Mouse (Mus musculus): ENCODE results near the gene Akr1b8. TPM values are rescaled to one million over a fixed set of nuclear protein-coding genes. Genes with fewer than 3 reads are reported as not detected.
"Not testable (repeated sequence)": the region's sequence is repeated elsewhere in the genome, so short reads cannot be mapped to it uniquely, and the experiment has no call there.

The Akr1b8 gene
- polyA plus RNA-seq, 1 experiment from 2014 or later = 11.1 TPM

- no peaks in the 10 kb centered on the region for H3K27me3 ChIP-seq (ENCODE audit: control insufficient read depth, insufficient read depth, low read length)
- H3K9ac ChIP-seq (ENCODE audit: low read length) = no peak overlapping the region
- H3K4me2 ChIP-seq (ENCODE audit: low read depth, severe bottlenecking) = peak overlapping the region; percentile 92; the same call in 1 of the 2 replicates
- no peak for DNase-seq (ENCODE audit: low spot score)
- 77% methylated on average over 5 of the region's 5 CpGs for WGBS
- H3K4me1 ChIP-seq (ENCODE audit: control insufficient read depth, insufficient read depth, low read length) = peaks cover 2% of the 10 kb centered on the region; the same call in 1 of the 2 replicates
- H3K27ac ChIP-seq (replicated peaks; ENCODE audit: low read depth, low read length) = no peak overlapping the region
- ATAC-seq (ENCODE audit: insufficient number of reproducible peaks, low FRiP score, low TSS enrichment, low read depth) = no peak
- no peaks in the 10 kb centered on the region for H3K9me3 ChIP-seq (ENCODE audit: control insufficient read depth, low read length)
- no peaks in the 10 kb centered on the region for H3K36me3 ChIP-seq (ENCODE audit: control insufficient read depth, insufficient read depth, low read length)
- no peak overlapping the region for H3K4me3 ChIP-seq (ENCODE audit: low read depth, low read length)
Measured at GRCm38 (mm10) chr6:34318172-34318571, 35.7 kb upstream of the Akr1b8 start.

GRCm38 (mm10) chr6:34318636-34319035, 35.3 kb upstream of the Akr1b8 start:
- H3K4me3 ChIP-seq (ENCODE audit: low read depth, low read length) = no peak overlapping the region
- H3K9me3 ChIP-seq (ENCODE audit: control insufficient read depth, low read length) = no peaks in the 10 kb centered on the region
- no peak overlapping the region for H3K9ac ChIP-seq (ENCODE audit: low read length)
- H3K36me3 ChIP-seq (ENCODE audit: control insufficient read depth, insufficient read depth, low read length) = no peaks in the 10 kb centered on the region
- 70% methylated on average over 6 of the region's 6 CpGs for WGBS
- no peak for ATAC-seq (ENCODE audit: insufficient number of reproducible peaks, low FRiP score, low TSS enrichment, low read depth)
- peaks cover 2% of the 10 kb centered on the region; the same call in 1 of the 2 replicates for H3K4me1 ChIP-seq (ENCODE audit: control insufficient read depth, insufficient read depth, low read length)
- DNase-seq (ENCODE audit: low spot score) = no peak
- H3K27ac ChIP-seq (replicated peaks; ENCODE audit: low read depth, low read length) = no peak overlapping the region
- no peaks in the 10 kb centered on the region for H3K27me3 ChIP-seq (ENCODE audit: control insufficient read depth, insufficient read depth, low read length)
- H3K4me2 ChIP-seq (ENCODE audit: low read depth, severe bottlenecking) = no peak overlapping the region

DNA sequence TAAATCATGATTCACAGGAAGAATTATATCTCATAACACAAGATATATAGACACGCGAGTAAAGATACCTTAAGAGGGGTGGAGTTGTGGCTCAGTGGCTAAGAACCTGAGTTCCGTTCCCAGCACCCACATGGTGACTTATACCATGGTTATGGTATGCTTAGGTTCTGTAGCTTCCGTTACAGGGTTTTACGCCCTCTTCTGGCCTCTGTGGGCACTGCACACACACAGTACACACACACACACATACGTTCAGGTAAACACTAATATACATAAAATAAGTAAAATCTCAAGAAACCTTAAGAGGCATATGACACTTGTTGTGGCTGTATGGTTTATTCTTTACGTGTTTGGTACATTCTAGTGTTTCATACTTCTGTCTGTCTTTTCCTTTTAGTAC, 31.8 kb upstream of the Akr1b8 start:
- DNase-seq (ENCODE audit: low spot score) = no peak
- H3K9me3 ChIP-seq (ENCODE audit: control insufficient read depth, low read length) = no peaks in the 10 kb centered on the region
- 95% methylated on average over 7 of the region's 7 CpGs for WGBS
- H3K27ac ChIP-seq (replicated peaks; ENCODE audit: low read depth, low read length) = no peak overlapping the region
- no peak overlapping the region for H3K4me3 ChIP-seq (ENCODE audit: low read depth, low read length)
- H3K36me3 ChIP-seq (ENCODE audit: control insufficient read depth, insufficient read depth, low read length) = no peaks in the 10 kb centered on the region
- H3K4me1 ChIP-seq (ENCODE audit: control insufficient read depth, insufficient read depth, low read length) = 0 out of 2 replicates have a peak, but pooled peaks cover 2% of the 10 kb centered on the region
- H3K4me2 ChIP-seq (ENCODE audit: low read depth, severe bottlenecking) = no peak overlapping the region
- H3K27me3 ChIP-seq (ENCODE audit: control insufficient read depth, insufficient read depth, low read length) = no peaks in the 10 kb centered on the region
- no peak overlapping the region for H3K9ac ChIP-seq (ENCODE audit: low read length)
- no peak for ATAC-seq (ENCODE audit: insufficient number of reproducible peaks, low FRiP score, low TSS enrichment, low read depth)

DNA sequence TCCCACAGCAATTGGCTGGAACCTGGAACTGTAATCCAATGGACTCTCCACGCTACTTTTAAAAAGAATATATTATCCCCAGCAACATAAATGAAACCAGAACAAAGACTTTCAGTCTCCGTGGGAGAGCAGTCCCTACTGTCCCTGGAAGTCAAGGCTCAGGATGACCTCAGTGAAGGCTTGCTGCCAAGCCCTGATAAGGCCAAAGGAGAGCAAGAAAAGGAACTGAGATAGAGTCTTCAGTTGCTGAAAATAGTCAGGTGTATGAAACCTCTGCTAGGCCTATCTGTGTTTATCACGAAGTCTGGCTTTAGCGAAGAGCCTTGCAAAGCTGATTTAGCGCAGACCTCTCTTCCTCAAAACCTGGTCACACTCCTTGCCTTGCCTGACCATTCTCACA, 22.5 kb upstream of the Akr1b8 start:
- no peak overlapping the region for H3K9ac ChIP-seq (ENCODE audit: low read length)
- no peaks in the 10 kb centered on the region for H3K9me3 ChIP-seq (ENCODE audit: control insufficient read depth, low read length)
- WGBS = 93% methylated on average over 5 of the region's 5 CpGs
- no peaks in the 10 kb centered on the region for H3K36me3 ChIP-seq (ENCODE audit: control insufficient read depth, insufficient read depth, low read length)
- ATAC-seq (ENCODE audit: insufficient number of reproducible peaks, low FRiP score, low TSS enrichment, low read depth) = no peak
- H3K27ac ChIP-seq (replicated peaks; ENCODE audit: low read depth, low read length) = no peak overlapping the region
- no peak overlapping the region for H3K4me3 ChIP-seq (ENCODE audit: low read depth, low read length)
- H3K4me1 ChIP-seq (ENCODE audit: control insufficient read depth, insufficient read depth, low read length) = no peaks in the 10 kb centered on the region
- DNase-seq (ENCODE audit: low spot score) = no peak
- no peaks in the 10 kb centered on the region for H3K27me3 ChIP-seq (ENCODE audit: control insufficient read depth, insufficient read depth, low read length)
- no peak overlapping the region for H3K4me2 ChIP-seq (ENCODE audit: low read depth, severe bottlenecking)

- not testable (repeated sequence) for H3K4me1 ChIP-seq (ENCODE audit: control insufficient read depth, insufficient read depth, low read length); H3K27me3 ChIP-seq (ENCODE audit: control insufficient read depth, insufficient read depth, low read length); ATAC-seq (ENCODE audit: insufficient number of reproducible peaks, low FRiP score, low TSS enrichment, low read depth); H3K27ac ChIP-seq (replicated peaks; ENCODE audit: low read depth, low read length); H3K9me3 ChIP-seq (ENCODE audit: control insufficient read depth, low read length); DNase-seq (ENCODE audit: low spot score); H3K36me3 ChIP-seq (ENCODE audit: control insufficient read depth, insufficient read depth, low read length); H3K4me2 ChIP-seq (ENCODE audit: low read depth, severe bottlenecking); H3K9ac ChIP-seq (ENCODE audit: low read length); H3K4me3 ChIP-seq (ENCODE audit: low read depth, low read length)
- WGBS = 84% methylated on average over 12 of the region's 12 CpGs
Measured at GRCm38 (mm10) chr6:34331804-34332203, 22.1 kb upstream of the Akr1b8 start.

- H3K27ac ChIP-seq (replicated peaks; ENCODE audit: low read depth, low read length) = no peak overlapping the region
- H3K36me3 ChIP-seq (ENCODE audit: control insufficient read depth, insufficient read depth, low read length) = no peaks in the 10 kb centered on the region
- no peak for DNase-seq (ENCODE audit: low spot score)
- ATAC-seq (ENCODE audit: insufficient number of reproducible peaks, low FRiP score, low TSS enrichment, low read depth) = no peak
- no peaks in the 10 kb centered on the region for H3K9me3 ChIP-seq (ENCODE audit: control insufficient read depth, low read length)
- no peaks in the 10 kb centered on the region for H3K4me1 ChIP-seq (ENCODE audit: control insufficient read depth, insufficient read depth, low read length)
- H3K27me3 ChIP-seq (ENCODE audit: control insufficient read depth, insufficient read depth, low read length) = no peaks in the 10 kb centered on the region
- H3K4me2 ChIP-seq (ENCODE audit: low read depth, severe bottlenecking) = no peak overlapping the region
- no peak overlapping the region for H3K4me3 ChIP-seq (ENCODE audit: low read depth, low read length)
- H3K9ac ChIP-seq (ENCODE audit: low read length) = no peak overlapping the region
- WGBS = 94% methylated on average over 5 of the region's 5 CpGs
Measured at GRCm38 (mm10) chr6:34334673-34335072, 19.2 kb upstream of the Akr1b8 start.

DNA sequence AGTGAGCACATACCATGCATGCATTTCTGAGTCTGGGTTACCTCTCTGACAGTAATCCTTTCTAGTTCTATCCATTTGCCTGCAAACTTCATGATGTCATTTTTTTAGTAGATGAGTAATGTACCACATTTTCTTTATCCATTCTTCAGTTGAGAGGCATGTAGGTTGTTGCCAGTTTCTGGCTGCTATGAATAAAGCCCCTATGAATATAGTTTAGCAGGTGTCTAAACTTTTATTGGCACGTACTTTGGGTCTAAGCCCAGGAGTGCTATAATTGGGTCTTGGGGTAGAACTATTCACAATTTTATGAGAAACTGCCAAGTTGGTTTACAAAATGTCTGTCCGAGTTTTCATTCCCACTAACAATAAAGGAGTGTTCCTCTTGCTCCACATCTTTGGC, 16.1 kb upstream of the Akr1b8 start:
- DNase-seq (ENCODE audit: low spot score) (no peak), ATAC-seq (ENCODE audit: insufficient number of reproducible peaks, low FRiP score, low TSS enrichment, low read depth) (no peak)
- Histone ChIP-seq H3K9me3 (ENCODE audit: control insufficient read depth, low read length) (no peaks in the 10 kb centered on the region), H3K4me2 (ENCODE audit: low read depth, severe bottlenecking) (no peak overlapping the region), H3K4me1 (ENCODE audit: control insufficient read depth, insufficient read depth, low read length) (no peaks in the 10 kb centered on the region), H3K27me3 (ENCODE audit: control insufficient read depth, insufficient read depth, low read length) (no peaks in the 10 kb centered on the region), H3K4me3 (ENCODE audit: low read depth, low read length) (no peak overlapping the region), H3K36me3 (ENCODE audit: control insufficient read depth, insufficient read depth, low read length) (no peaks in the 10 kb centered on the region), H3K27ac (replicated peaks; ENCODE audit: low read depth, low read length) (no peak overlapping the region), H3K9ac (ENCODE audit: low read length) (no peak overlapping the region)
- WGBS = 87% methylated on average over 2 of the region's 2 CpGs

DNA sequence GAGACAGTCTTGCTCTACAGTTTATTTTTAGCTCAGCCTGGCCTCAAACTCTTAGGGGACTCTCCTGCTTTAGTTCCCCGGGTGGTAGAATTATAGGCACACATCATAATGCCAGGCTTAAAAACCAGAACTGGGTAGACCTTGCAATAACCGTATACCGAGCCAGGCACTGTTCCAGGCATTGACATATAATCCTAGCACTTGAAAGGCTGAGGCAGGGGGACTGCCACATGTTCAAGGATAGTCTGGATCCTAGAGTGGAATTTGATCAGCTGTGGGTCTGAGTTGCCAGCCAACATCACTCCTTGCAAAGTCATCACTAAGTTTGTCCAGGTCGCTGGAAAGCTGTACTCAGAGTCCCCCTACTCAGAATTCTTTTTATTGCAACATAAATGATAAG, 11.9 kb upstream of the Akr1b8 start:
- no peaks in the 10 kb centered on the region for H3K27me3 ChIP-seq (ENCODE audit: control insufficient read depth, insufficient read depth, low read length)
- H3K9ac ChIP-seq (ENCODE audit: low read length) = no peak overlapping the region
- WGBS = 83% methylated on average over 4 of the region's 4 CpGs
- H3K36me3 ChIP-seq (ENCODE audit: control insufficient read depth, insufficient read depth, low read length) = no peaks in the 10 kb centered on the region
- H3K4me2 ChIP-seq (ENCODE audit: low read depth, severe bottlenecking) = no peak overlapping the region
- no peak overlapping the region for H3K27ac ChIP-seq (replicated peaks; ENCODE audit: low read depth, low read length)
- no peak for DNase-seq (ENCODE audit: low spot score)
- H3K9me3 ChIP-seq (ENCODE audit: control insufficient read depth, low read length) = no peaks in the 10 kb centered on the region
- no peak for ATAC-seq (ENCODE audit: insufficient number of reproducible peaks, low FRiP score, low TSS enrichment, low read depth)
- no peak overlapping the region for H3K4me3 ChIP-seq (ENCODE audit: low read depth, low read length)
- H3K4me1 ChIP-seq (ENCODE audit: control insufficient read depth, insufficient read depth, low read length) = no peaks in the 10 kb centered on the region

DNA sequence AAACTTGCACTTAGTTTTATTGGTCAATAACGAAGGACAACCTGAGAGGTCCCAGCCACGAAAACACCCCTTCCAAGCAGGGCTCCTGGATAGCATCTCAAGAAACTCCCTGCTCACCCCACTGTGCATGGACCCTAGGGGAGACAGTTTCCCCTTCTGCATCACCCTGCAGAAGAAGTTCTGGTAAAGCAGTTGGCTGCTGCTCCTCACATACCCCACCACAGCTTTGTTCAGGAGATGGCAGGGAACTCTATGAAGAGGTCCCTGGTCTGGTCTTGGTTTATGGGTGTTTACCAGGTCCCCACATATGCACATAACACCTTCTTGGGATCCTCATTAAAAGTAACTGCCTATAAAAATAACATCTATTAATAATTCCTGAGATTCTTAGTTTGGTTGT, 11.4 kb upstream of the Akr1b8 start:
- ATAC-seq (ENCODE audit: insufficient number of reproducible peaks, low FRiP score, low TSS enrichment, low read depth) (no peak), DNase-seq (ENCODE audit: low spot score) (no peak)
- H3K9me3 ChIP-seq (ENCODE audit: control insufficient read depth, low read length) = no peaks in the 10 kb centered on the region
- H3K4me1 ChIP-seq (ENCODE audit: control insufficient read depth, insufficient read depth, low read length) = no peaks in the 10 kb centered on the region
- H3K27ac ChIP-seq (replicated peaks; ENCODE audit: low read depth, low read length) = no peak overlapping the region
- H3K36me3 ChIP-seq (ENCODE audit: control insufficient read depth, insufficient read depth, low read length) = no peaks in the 10 kb centered on the region
- WGBS = 75% methylated on average over 2 of the region's 2 CpGs
- no peaks in the 10 kb centered on the region for H3K27me3 ChIP-seq (ENCODE audit: control insufficient read depth, insufficient read depth, low read length)
- H3K4me3 ChIP-seq (ENCODE audit: low read depth, low read length) = no peak overlapping the region
- no peak overlapping the region for H3K4me2 ChIP-seq (ENCODE audit: low read depth, severe bottlenecking)
- H3K9ac ChIP-seq (ENCODE audit: low read length) = no peak overlapping the region
